Mouse (Mus musculus) heart, embryonic 15.5 days (tissue): ENCODE measurements at regions not wholly inside any gene's neighbourhood (a gene's known extent, or its start where the extent isn't known, plus 50 kb on each side); places are given as distances from the start of the nearest gene placed in this dataset.
"Not testable (repeated sequence)": the region's sequence is repeated elsewhere in the genome, so short reads cannot be mapped to it uniquely, and the experiment has no call there.

Source experiments
- ATAC-seq: fragments of 200-750 bp; cut with Nextera tagmentation; replicated peaks from 2 replicates; pipeline ENCODE4 v1.8.0; 2017; ENCODE audit warnings: low read depth, moderate TSS enrichment; ENCODE audit not compliant: insufficient number of reproducible peaks, insufficient read depth, low FRiP score
- H3K27ac ChIP-seq: fragments of 300-500 bp; sonication (generic); 2 replicates; pipeline ENCODE4 v1.5.1; 2015; ENCODE audit warnings: mild to moderate bottlenecking, inconsistent platforms
- H3K27me3 ChIP-seq: fragments of 300-500 bp; sonication (generic); 2 replicates; pipeline ENCODE4 v1.6.1; 2015; ENCODE audit warnings: inconsistent platforms
- H3K36me3 ChIP-seq: fragments of 300-500 bp; sonication (generic); 2 replicates; pipeline ENCODE4 v1.6.1; 2015; ENCODE audit warnings: mild to moderate bottlenecking, inconsistent platforms
- H3K4me1 ChIP-seq: fragments of 300-500 bp; sonication (generic); replicated peaks from 2 replicates; pipeline ENCODE4 v1.6.1; 2015; ENCODE audit warnings: inconsistent platforms
- H3K4me2 ChIP-seq: fragments of 300-500 bp; sonication (generic); 2 replicates; pipeline ENCODE4 v1.6.1; 2015; ENCODE audit warnings: inconsistent platforms, mild to moderate bottlenecking, moderate library complexity
- H3K4me3 ChIP-seq: fragments of 300-500 bp; sonication (generic); 2 replicates; pipeline ENCODE4 v1.5.1; 2015; ENCODE audit warnings: mild to moderate bottlenecking, inconsistent platforms
- H3K9ac ChIP-seq: fragments of 300-500 bp; sonication (generic); 2 replicates; pipeline ENCODE4 v1.6.1; 2015; ENCODE audit warnings: mild to moderate bottlenecking, inconsistent platforms
- H3K9me3 ChIP-seq: fragments of 300-500 bp; sonication (generic); replicated peaks from 2 replicates; pipeline ENCODE4 v1.6.1; 2016; ENCODE audit warnings: inconsistent platforms
- WGBS: fragments of 180-500 bp; shearing (Covaris S2); methylation state at CpG from one replicate; pipeline ENCODE4 v1.1.7; 2015; ENCODE audit warnings: mixed read lengths; 5-methylcytosine and 5-hydroxymethylcytosine counted together

DNA sequence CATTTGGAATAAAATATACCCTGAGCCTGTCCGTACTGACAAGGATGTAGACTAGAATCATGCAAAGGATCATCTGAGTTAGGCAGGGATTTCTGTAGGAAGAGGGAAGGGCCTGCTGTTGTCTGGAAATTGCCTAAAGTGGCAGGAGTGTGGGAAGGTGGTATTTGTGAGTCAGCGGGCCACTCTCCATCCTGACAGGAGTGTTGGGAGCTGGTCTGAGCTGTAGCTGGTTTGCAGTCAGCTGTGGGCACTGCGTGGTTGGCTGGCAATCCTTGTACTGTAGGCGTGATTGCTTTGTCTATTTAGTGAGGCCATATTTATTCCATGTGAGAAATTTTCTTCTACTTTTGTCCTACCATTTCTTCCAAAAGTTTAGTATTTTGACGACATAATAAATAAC is 524.2 kb upstream of the BB014433 start:
- Histone ChIP-seq H3K9ac (no peak overlapping the region), H3K4me3 (no peak overlapping the region), H3K27me3 (no peaks in the 10 kb centered on the region), H3K4me1 (no peaks in the 10 kb centered on the region), H3K9me3 (no peaks in the 10 kb centered on the region), H3K36me3 (no peaks in the 10 kb centered on the region), H3K4me2 (no peak overlapping the region), H3K27ac (no peak overlapping the region)
- ATAC-seq, result no peak
- 81% methylated on average over 5 of the region's 5 CpGs for WGBS

DNA sequence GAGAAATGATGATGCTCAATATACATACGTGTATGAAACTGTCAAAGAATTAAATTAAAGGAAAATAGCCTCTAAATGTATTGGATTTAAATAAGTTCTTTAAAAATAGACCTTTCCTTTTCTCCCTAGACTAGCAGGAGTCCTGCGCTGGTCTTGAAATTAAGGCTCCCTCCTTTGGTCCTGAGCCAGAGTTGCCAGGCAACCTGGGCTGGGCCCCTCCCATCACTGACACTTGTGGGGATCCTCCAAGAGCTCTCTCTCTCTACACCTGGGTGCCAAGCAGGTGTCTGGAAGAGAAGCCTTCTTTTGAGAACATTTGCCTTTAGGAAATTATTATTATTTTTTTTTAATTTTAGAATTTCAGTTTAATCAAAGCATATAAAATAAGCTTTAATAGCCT is 521.9 kb upstream of the BB014433 start:
- H3K9ac ChIP-seq, result no peak overlapping the region
- H3K27me3 ChIP-seq, result no peaks in the 10 kb centered on the region
- H3K27ac ChIP-seq, result no peak overlapping the region
- WGBS, result 80% methylated on average over 2 of the region's 2 CpGs
- no peaks in the 10 kb centered on the region for H3K4me1 ChIP-seq
- no peaks in the 10 kb centered on the region for H3K9me3 ChIP-seq
- no peaks in the 10 kb centered on the region for H3K36me3 ChIP-seq
- no peak overlapping the region for H3K4me3 ChIP-seq
- no peak overlapping the region for H3K4me2 ChIP-seq
- ATAC-seq, result no peak

DNA sequence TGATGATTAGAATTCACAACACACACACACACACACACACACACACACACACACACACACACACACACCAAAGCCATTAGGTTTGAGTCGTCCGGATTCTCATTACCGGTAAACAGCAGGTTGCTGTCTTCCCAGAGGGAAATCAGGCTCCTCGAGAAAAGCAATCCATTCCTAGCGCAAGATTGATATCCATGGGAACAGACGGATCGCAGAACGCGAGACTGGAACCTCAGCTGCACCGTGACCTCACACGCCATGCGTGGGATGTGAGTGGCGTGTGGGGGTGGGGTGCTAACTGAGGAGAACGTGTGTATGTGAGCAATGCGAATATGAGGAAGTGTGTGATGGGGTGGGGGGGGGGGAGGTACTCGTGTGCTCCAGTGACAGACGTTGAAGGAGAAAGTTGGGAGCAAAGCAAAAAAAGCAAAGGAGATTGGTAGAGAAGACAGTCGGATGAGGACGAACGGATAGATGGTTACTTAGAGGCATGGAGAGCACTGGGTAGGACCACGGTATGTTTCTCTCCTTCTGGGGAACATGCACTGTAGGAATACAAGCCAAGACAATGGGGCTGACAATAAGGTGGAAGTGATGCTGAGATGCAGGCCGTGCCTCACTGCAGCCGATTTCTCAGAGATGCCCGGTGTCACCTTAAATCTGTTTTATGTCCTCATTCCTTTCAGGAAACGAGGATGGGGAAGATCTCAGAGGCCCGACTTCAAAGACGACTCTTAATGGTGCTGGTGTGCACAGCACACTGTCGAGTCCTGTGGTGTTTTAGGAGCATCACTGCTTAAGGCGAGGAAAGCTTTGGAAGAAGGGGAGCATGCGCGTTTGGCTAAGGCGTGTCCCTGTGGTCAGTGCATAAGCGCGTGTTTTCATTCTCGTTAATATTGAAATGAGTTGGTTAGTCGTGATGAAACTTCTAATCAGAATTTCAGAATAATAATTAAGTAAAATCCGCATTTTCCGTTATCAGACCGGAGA is 516.7 kb upstream of the BB014433 start:
- Histone ChIP-seq H3K27ac (no peak overlapping the region), H3K36me3 (no peaks in the 10 kb centered on the region), H3K27me3 (no peaks in the 10 kb centered on the region), H3K4me1 (no peaks in the 10 kb centered on the region), H3K4me2 (no peak overlapping the region), H3K9ac (no peak overlapping the region), H3K4me3 (no peak overlapping the region), H3K9me3 (no peaks in the 10 kb centered on the region)
- 80% methylated on average over 39 of the region's 39 CpGs for WGBS
- ATAC-seq, result no peak

DNA sequence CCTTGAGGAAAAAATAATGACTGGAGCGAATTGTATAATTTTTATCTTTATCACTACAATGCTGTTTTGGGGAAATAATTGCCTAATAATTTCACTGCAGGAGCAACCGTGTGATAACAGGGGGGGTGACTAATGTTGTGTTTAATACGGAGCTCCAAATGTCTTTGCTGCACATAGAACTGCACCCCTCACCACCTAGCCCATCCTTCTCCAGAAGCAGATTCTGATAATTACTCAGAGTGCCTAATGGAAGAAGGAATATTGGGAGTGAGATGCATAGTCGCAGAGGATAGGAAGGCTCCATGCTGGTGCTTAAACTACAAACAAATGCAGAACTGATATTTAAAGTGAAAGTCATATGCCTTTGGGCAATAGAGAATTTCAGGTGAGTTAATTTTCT is 486.1 kb upstream of the BB014433 start:
- Histone ChIP-seq H3K27me3 (no peaks in the 10 kb centered on the region), H3K4me2 (no peak overlapping the region), H3K9ac (no peak overlapping the region), H3K27ac (no peak overlapping the region), H3K4me3 (no peak overlapping the region), H3K4me1 (no peaks in the 10 kb centered on the region), H3K36me3 (no peaks in the 10 kb centered on the region), H3K9me3 (no peaks in the 10 kb centered on the region)
- ATAC-seq, result no peak
- 89% methylated on average over 4 of the region's 4 CpGs for WGBS

DNA sequence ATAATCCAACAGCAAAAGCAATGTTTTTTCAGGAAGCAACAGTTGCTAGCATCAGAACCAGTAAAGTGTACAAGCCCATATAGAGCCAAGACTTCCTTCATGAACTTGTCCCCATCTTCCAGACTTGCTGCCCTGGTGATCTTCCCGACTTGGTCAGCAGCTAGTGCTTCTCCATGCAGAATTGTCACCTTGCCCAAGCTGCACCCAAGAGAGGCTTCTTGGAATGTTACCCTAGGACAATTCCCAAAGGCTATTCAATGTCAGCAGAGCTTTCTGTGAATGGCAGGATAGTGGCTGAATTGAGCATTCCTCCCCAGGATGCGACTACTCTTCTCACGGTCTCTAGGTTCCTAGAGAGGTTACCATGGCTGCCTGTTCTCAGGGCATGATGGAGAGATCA is 479.6 kb upstream of the BB014433 start:
- H3K9me3 ChIP-seq, result no peaks in the 10 kb centered on the region
- H3K4me2 ChIP-seq, result no peak overlapping the region
- H3K4me3 ChIP-seq, result no peak overlapping the region
- H3K4me1 ChIP-seq, result no peaks in the 10 kb centered on the region
- H3K36me3 ChIP-seq, result no peaks in the 10 kb centered on the region
- no peak overlapping the region for H3K9ac ChIP-seq
- ATAC-seq, result no peak
- WGBS, result 83% methylated on average over 3 of the region's 3 CpGs
- no peak overlapping the region for H3K27ac ChIP-seq
- no peaks in the 10 kb centered on the region for H3K27me3 ChIP-seq

DNA sequence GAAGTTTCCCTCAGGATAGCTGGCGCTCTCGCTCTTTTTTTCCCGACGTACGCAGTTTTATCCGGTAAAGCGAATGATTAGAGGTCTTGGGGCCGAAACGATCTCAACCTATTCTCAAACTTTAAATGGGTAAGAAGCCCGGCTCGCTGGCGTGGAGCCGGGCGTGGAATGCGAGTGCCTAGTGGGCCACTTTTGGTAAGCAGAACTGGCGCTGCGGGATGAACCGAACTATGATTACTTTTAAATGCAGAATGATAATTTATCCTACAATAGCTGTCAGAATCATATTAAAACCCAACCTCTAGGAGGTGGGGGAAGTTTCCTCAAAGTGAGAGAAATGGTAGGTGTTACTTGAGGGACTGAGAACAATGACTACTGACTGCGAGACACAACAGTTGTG is 474.0 kb upstream of the BB014433 start:
- not testable (repeated sequence) for H3K27ac ChIP-seq, H3K4me3 ChIP-seq, H3K36me3 ChIP-seq, H3K4me1 ChIP-seq, H3K27me3 ChIP-seq, H3K4me2 ChIP-seq, H3K9ac ChIP-seq, ATAC-seq, H3K9me3 ChIP-seq
- 69% methylated on average over 19 of the region's 19 CpGs for WGBS

DNA sequence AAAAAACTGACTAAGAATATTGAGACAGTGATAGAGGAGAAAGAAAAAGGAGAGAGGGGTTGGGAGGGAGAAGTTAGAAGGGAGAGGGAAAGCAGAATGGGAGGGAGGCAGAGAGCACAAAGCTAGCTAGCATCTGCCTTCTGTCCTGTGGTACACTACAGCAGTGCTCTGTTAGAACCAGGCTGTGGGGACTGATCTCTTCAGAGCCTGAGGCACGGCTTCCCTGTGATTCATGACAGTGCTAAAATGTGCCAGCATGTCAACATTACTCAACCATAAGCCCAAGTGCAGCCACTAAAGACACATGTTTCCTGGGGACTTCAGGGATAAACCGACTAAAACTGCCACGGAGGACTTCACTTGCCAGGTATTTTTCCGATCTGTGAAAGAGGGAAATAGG is 455.1 kb upstream of the BB014433 start:
- Histone ChIP-seq H3K4me2 (no peak overlapping the region), H3K27me3 (no peaks in the 10 kb centered on the region), H3K4me1 (no peaks in the 10 kb centered on the region), H3K9ac (no peak overlapping the region), H3K36me3 (no peaks in the 10 kb centered on the region), H3K27ac (no peak overlapping the region), H3K4me3 (no peak overlapping the region), H3K9me3 (no peaks in the 10 kb centered on the region)
- ATAC-seq, result no peak
- 73% methylated on average over 4 of the region's 4 CpGs for WGBS

DNA sequence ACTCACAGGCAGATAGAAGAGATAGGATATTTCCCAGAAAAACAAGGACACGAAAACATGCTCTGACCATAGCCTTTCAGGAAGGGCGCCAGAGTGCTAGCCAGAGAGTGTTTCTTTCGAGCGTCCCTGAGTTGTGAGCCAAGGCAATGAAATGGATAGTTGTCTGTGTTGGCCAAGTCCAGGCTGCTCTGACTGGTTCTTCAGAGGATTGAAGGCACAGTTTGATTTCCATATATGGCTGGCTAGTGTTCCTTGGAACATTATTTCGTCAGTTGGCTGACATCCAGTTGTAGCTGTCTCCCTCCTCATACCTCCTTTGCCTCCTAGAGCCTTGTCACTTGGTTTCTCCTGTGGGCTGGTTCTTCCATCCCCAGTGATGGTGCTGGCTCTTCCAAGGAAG is 451.7 kb upstream of the BB014433 start:
- Histone ChIP-seq H3K9ac (no peak overlapping the region), H3K36me3 (no peaks in the 10 kb centered on the region), H3K27ac (no peak overlapping the region), H3K4me1 (no peaks in the 10 kb centered on the region), H3K4me3 (no peak overlapping the region), H3K27me3 (no peaks in the 10 kb centered on the region), H3K9me3 (no peaks in the 10 kb centered on the region), H3K4me2 (no peak overlapping the region)
- no peak for ATAC-seq
- WGBS, result 65% methylated on average over 5 of the region's 5 CpGs

DNA sequence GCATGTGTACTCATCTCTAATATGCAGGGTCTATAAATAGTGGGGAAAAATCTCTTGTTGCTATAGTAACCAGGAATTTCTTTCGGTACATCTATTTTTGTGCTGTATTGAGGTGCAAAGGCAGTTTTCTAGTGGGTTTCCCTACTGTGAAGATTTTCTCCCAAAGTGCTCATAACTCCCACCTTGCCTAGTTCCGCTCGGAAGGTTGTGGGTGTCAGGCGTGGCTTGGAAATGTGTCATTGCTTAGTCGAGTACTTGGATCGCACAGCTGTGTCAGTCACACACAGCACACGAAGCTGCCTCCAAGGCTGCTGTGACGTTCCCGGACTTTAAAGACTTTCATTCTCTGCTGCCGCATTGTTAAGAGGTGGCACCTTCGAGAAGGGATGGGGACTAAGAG is 450.4 kb upstream of the BB014433 start:
- H3K36me3 ChIP-seq, result no peaks in the 10 kb centered on the region
- H3K4me3 ChIP-seq, result no peak overlapping the region
- H3K4me2 ChIP-seq, result no peak overlapping the region
- no peaks in the 10 kb centered on the region for H3K27me3 ChIP-seq
- H3K9me3 ChIP-seq, result no peaks in the 10 kb centered on the region
- H3K4me1 ChIP-seq, result no peaks in the 10 kb centered on the region
- H3K9ac ChIP-seq, result no peak overlapping the region
- no peak for ATAC-seq
- WGBS, result 67% methylated on average over 11 of the region's 11 CpGs
- H3K27ac ChIP-seq, result no peak overlapping the region

DNA sequence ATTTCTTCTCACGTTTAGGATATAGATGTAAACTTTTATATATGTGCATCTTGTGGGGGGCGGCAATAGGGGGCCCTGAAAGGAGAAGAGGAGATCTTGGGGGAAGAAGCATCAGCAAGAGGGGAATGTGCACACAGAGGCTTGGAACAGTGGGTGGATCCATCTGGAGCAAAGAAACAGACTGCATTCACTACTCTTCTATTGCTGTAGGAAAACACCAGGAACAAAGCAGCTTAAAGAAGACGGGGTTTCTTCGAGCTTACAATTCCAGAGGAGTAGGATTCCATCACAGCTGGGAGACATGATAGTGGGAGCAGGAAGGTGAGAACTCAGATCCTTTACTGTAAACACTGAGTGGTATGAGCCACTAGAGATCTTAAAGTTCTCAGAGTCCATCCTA is 444.9 kb upstream of the BB014433 start:
- WGBS, result 69% methylated on average over 4 of the region's 4 CpGs

DNA sequence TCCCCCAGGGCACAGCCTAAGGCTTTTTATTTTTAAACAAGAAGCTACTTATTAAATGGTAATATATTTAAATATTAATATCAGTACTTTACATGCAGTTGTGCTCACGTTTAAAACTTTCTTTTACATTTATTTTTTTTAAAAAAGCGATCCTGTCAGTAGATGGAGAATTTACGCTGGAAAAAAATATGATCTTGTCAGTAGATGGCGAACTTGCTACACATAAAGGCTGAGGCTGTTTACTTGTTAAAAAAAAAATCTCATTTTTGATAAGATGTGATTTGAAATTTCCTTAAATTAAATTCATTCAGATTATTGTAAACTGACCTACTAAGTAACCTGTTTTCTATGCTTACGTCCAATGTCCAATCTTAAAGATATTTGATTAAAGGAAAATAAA is 441.7 kb upstream of the BB014433 start:
- H3K27me3 ChIP-seq, result no peaks in the 10 kb centered on the region
- H3K27ac ChIP-seq, result no peak overlapping the region
- no peak overlapping the region for H3K9ac ChIP-seq
- H3K9me3 ChIP-seq, result no peaks in the 10 kb centered on the region
- H3K4me2 ChIP-seq, result no peak overlapping the region
- no peak overlapping the region for H3K4me3 ChIP-seq
- no peaks in the 10 kb centered on the region for H3K36me3 ChIP-seq
- no peak for ATAC-seq
- WGBS, result 56% methylated on average over 5 of the region's 5 CpGs
- no peaks in the 10 kb centered on the region for H3K4me1 ChIP-seq

More for the DNA sequence above, 444.9 kb upstream of the BB014433 start:
- Histone ChIP-seq H3K4me1 (no peaks in the 10 kb centered on the region), H3K36me3 (no peaks in the 10 kb centered on the region), H3K27ac (no peak overlapping the region), H3K9me3 (no peaks in the 10 kb centered on the region), H3K9ac (no peak overlapping the region), H3K27me3 (no peaks in the 10 kb centered on the region), H3K4me3 (no peak overlapping the region), H3K4me2 (no peak overlapping the region)
- ATAC-seq, result no peak

DNA sequence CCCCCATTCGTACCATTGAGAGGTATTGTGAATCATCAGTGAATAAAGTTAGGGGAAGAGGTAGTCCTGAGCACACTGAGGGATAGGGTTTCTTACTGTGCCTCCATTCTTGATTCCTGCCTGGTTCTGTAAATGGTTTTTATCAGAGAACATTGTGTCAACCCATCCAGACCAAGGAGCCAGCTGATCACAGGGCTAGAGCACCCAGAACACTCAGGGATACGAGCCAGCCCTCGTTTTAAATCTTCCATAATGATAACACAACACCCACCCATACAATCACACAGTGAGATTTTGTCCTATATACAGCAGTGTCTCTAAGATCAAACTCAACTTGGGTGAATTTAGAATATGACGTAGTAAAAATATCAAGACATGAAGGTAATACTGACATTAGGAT is 424.7 kb upstream of the BB014433 start:
- H3K4me2 ChIP-seq, result no peak overlapping the region
- ATAC-seq, result no peak
- H3K4me3 ChIP-seq, result no peak overlapping the region
- H3K4me1 ChIP-seq, result no peaks in the 10 kb centered on the region
- H3K9ac ChIP-seq, result no peak overlapping the region
- H3K36me3 ChIP-seq, result no peaks in the 10 kb centered on the region
- H3K27ac ChIP-seq, result no peak overlapping the region
- no peaks in the 10 kb centered on the region for H3K27me3 ChIP-seq
- H3K9me3 ChIP-seq, result no peaks in the 10 kb centered on the region
- WGBS, result 75% methylated on average over 4 of the region's 4 CpGs
